Mouse (Mus musculus): ENCODE measurements around the gene Slc38a4. TPM values are rescaled to one million over a fixed set of nuclear protein-coding genes. Genes with fewer than 3 reads are reported as not detected.

Slc38a4 gene
- polyA plus RNA-seq, 1 experiment from 2014 or later, result 68.3 TPM

DNA sequence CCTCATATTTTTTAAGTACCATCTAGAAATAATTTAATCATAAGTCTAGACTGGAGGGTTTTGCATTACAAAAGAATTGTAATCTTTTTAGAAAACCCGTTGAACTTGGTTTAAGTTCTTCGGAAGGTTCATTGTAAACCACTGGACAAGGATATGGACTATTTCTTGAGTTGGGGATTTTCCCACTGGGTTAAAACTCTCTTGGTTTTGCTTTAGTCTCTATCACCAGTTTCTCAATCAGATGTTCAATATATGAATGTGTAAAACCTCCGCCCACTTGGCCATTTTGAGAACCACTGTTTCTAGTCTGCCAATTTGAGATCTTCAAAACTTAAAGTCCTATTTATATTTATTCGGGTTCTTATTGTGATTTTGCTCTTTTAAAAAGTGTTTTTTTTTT, 25.6 kb downstream of the Slc38a4 start:
- Histone ChIP-seq H3K9ac (ENCODE audit: low read length) (no peak overlapping the region), H3K4me1 (replicated peaks; ENCODE audit: control insufficient read depth, insufficient read depth, low read length) (peaks cover 6% of the 10 kb centered on the region), H3K36me3 (ENCODE audit: control insufficient read depth, insufficient read depth, low read length) (no peaks in the 10 kb centered on the region), H3K9me3 (ENCODE audit: control insufficient read depth, low read length) (no peaks in the 10 kb centered on the region), H3K4me3 (ENCODE audit: low read depth, low read length) (no peak overlapping the region), H3K27me3 (replicated peaks; ENCODE audit: control insufficient read depth, insufficient read depth, low read length) (no peaks in the 10 kb centered on the region), H3K4me2 (ENCODE audit: low read length) (no peak overlapping the region), H3K27ac (ENCODE audit: low read depth) (no peak overlapping the region)
- DNase-seq (ENCODE audit: low spot score) (no peak), ATAC-seq (replicated peaks; ENCODE audit: low FRiP score, low TSS enrichment, low read depth) (no peak)
- 89% methylated on average over 4 of the region's 4 CpGs for WGBS

GRCm38 (mm10) chr15:97029064-97029791, 26.5 kb downstream of the Slc38a4 start:
- no peak overlapping the region for H3K27ac ChIP-seq (ENCODE audit: low read depth)
- peaks cover 6% of the 10 kb centered on the region for H3K4me1 ChIP-seq (replicated peaks; ENCODE audit: control insufficient read depth, insufficient read depth, low read length)
- no peak overlapping the region for H3K4me2 ChIP-seq (ENCODE audit: low read length)
- no peak overlapping the region for H3K9ac ChIP-seq (ENCODE audit: low read length)
- no peaks in the 10 kb centered on the region for H3K9me3 ChIP-seq (ENCODE audit: control insufficient read depth, low read length)
- H3K27me3 ChIP-seq (replicated peaks; ENCODE audit: control insufficient read depth, insufficient read depth, low read length), result no peaks in the 10 kb centered on the region
- DNase-seq (ENCODE audit: low spot score) (no peak), ATAC-seq (replicated peaks; ENCODE audit: low FRiP score, low TSS enrichment, low read depth) (no peak)
- H3K36me3 ChIP-seq (ENCODE audit: control insufficient read depth, insufficient read depth, low read length), result no peaks in the 10 kb centered on the region
- H3K4me3 ChIP-seq (ENCODE audit: low read depth, low read length), result no peak overlapping the region
- 85% methylated on average over 9 of the region's 9 CpGs for WGBS

GRCm38 (mm10) chr15:97028651-97029050, 27.1 kb downstream of the Slc38a4 start:
- no peak for DNase-seq (ENCODE audit: low spot score)
- Histone ChIP-seq H3K9me3 (ENCODE audit: control insufficient read depth, low read length) (no peaks in the 10 kb centered on the region), H3K9ac (ENCODE audit: low read length) (no peak overlapping the region), H3K4me2 (ENCODE audit: low read length) (no peak overlapping the region), H3K27ac (ENCODE audit: low read depth) (no peak overlapping the region), H3K36me3 (ENCODE audit: control insufficient read depth, insufficient read depth, low read length) (no peaks in the 10 kb centered on the region), H3K4me1 (replicated peaks; ENCODE audit: control insufficient read depth, insufficient read depth, low read length) (peaks cover 4% of the 10 kb centered on the region), H3K4me3 (ENCODE audit: low read depth, low read length) (no peak overlapping the region), H3K27me3 (replicated peaks; ENCODE audit: control insufficient read depth, insufficient read depth, low read length) (no peaks in the 10 kb centered on the region)
- 64% methylated on average over 11 of the region's 11 CpGs for whole genome bisulfite sequencing
- ATAC-seq (replicated peaks; ENCODE audit: low FRiP score, low TSS enrichment, low read depth), result no peak

DNA sequence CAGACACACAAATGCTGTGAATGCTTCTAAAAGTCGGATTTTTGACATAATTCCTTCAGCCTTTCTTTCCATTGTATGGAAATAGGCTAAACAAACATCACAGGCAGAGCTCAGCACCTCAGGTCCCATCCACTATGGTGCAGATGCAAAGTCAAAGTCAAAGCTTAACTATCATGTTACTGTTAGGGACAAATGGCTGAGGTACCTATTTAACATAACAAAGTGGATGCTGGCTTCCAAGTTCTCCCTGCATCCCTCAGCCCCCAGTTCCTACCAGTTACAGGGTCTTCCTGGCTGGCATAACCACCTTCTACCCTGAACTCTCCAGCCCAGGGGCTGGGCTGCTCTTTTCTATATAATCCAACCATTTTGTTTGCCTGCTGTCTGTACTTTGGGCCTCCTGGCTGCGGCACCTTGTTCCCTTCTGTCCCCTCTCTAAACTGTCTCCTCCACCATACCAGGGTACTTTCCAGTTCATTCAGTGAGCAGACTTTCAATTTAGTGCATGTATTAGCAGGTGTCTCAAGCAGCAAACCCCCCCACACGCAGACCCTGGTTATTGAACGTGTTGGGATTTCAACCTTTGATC, 27.6 kb downstream of the Slc38a4 start:
- WGBS, result 37% methylated on average over 4 of the region's 4 CpGs
- H3K4me2 ChIP-seq (ENCODE audit: low read length), result no peak overlapping the region

GRCm38 (mm10) chr15:97026670-97027069, 29.1 kb downstream of the Slc38a4 start:
- Histone ChIP-seq H3K9me3 (ENCODE audit: control insufficient read depth, low read length) (no peaks in the 10 kb centered on the region), H3K9ac (ENCODE audit: low read length) (no peak overlapping the region), H3K4me2 (ENCODE audit: low read length) (no peak overlapping the region), H3K4me1 (replicated peaks; ENCODE audit: control insufficient read depth, insufficient read depth, low read length) (no peaks in the 10 kb centered on the region), H3K27me3 (replicated peaks; ENCODE audit: control insufficient read depth, insufficient read depth, low read length) (no peaks in the 10 kb centered on the region), H3K4me3 (ENCODE audit: low read depth, low read length) (no peak overlapping the region), H3K27ac (ENCODE audit: low read depth) (no peak overlapping the region), H3K36me3 (ENCODE audit: control insufficient read depth, insufficient read depth, low read length) (no peaks in the 10 kb centered on the region)
- whole genome bisulfite sequencing, result 50% methylated on average over 6 of the region's 6 CpGs
- no peak for DNase-seq (ENCODE audit: low spot score)
- ATAC-seq (replicated peaks; ENCODE audit: low FRiP score, low TSS enrichment, low read depth), result no peak

More for the DNA sequence above, 27.6 kb downstream of the Slc38a4 start:
- Histone ChIP-seq H3K36me3 (ENCODE audit: control insufficient read depth, insufficient read depth, low read length) (no peaks in the 10 kb centered on the region), H3K4me1 (replicated peaks; ENCODE audit: control insufficient read depth, insufficient read depth, low read length) (no peaks in the 10 kb centered on the region), H3K4me3 (ENCODE audit: low read depth, low read length) (no peak overlapping the region), H3K9ac (ENCODE audit: low read length) (no peak overlapping the region), H3K27ac (ENCODE audit: low read depth) (no peak overlapping the region), H3K27me3 (replicated peaks; ENCODE audit: control insufficient read depth, insufficient read depth, low read length) (no peaks in the 10 kb centered on the region), H3K9me3 (ENCODE audit: control insufficient read depth, low read length) (no peaks in the 10 kb centered on the region)
- no peak for ATAC-seq (replicated peaks; ENCODE audit: low FRiP score, low TSS enrichment, low read depth)
- DNase-seq (ENCODE audit: low spot score), result no peak

DNA sequence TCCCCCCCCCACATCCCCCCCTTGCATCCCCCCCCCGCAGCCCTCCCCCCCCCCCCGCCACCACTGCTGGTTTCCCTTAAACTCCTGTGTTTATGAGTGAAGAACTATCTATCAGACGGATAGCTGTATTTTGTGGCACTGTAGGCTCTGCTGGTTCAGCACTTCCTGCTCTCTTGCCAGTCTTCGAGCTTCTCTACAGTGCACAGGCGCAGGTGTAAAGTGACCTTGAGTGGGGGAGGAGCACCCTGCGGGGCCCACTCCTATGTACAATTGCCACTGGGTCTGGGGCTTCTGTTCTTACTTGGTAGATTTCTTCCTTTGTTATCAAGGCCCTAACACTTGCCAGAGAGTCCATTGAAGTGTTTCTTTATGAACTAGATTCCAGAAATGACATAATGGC, 33.0 kb downstream of the Slc38a4 start:
- H3K4me3 ChIP-seq (ENCODE audit: low read depth, low read length), result no peak overlapping the region
- no peak overlapping the region for H3K27ac ChIP-seq (ENCODE audit: low read depth)
- WGBS, result 48% methylated on average over 4 of the region's 6 CpGs
- H3K9me3 ChIP-seq (ENCODE audit: control insufficient read depth, low read length), result no peaks in the 10 kb centered on the region
- H3K4me2 ChIP-seq (ENCODE audit: low read length), result no peak overlapping the region
- no peaks in the 10 kb centered on the region for H3K4me1 ChIP-seq (replicated peaks; ENCODE audit: control insufficient read depth, insufficient read depth, low read length)
- H3K27me3 ChIP-seq (replicated peaks; ENCODE audit: control insufficient read depth, insufficient read depth, low read length), result no peaks in the 10 kb centered on the region
- no peaks in the 10 kb centered on the region for H3K36me3 ChIP-seq (ENCODE audit: control insufficient read depth, insufficient read depth, low read length)
- no peak for ATAC-seq (replicated peaks; ENCODE audit: low FRiP score, low TSS enrichment, low read depth)
- no peak overlapping the region for H3K9ac ChIP-seq (ENCODE audit: low read length)
- no peak for DNase-seq (ENCODE audit: low spot score)

DNA sequence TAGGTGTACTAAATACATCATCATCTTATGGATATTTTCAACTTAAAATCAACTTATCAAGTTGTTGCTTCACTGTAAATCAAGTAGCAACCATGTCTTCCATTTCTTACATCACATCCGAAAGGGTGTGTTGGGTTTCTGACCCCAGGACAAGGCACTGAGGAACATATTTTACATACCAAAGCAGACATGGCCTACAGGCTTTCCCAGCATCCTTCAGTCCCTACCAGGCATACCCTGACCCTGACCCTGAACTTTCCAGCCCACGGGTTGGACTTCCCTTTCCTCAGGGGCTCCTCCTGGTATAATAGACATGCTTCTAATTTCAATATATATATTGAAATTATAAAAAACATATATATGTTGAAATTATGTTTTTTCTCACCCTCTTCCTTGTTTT, 33.5 kb downstream of the Slc38a4 start:
- no peak overlapping the region for H3K9ac ChIP-seq (ENCODE audit: low read length)
- H3K4me3 ChIP-seq (ENCODE audit: low read depth, low read length), result no peak overlapping the region
- DNase-seq (ENCODE audit: low spot score) (no peak), ATAC-seq (replicated peaks; ENCODE audit: low FRiP score, low TSS enrichment, low read depth) (no peak)
- H3K36me3 ChIP-seq (ENCODE audit: control insufficient read depth, insufficient read depth, low read length), result no peaks in the 10 kb centered on the region
- no peaks in the 10 kb centered on the region for H3K9me3 ChIP-seq (ENCODE audit: control insufficient read depth, low read length)
- no peaks in the 10 kb centered on the region for H3K27me3 ChIP-seq (replicated peaks; ENCODE audit: control insufficient read depth, insufficient read depth, low read length)
- no peaks in the 10 kb centered on the region for H3K4me1 ChIP-seq (replicated peaks; ENCODE audit: control insufficient read depth, insufficient read depth, low read length)
- WGBS, result 85% methylated on average over 2 of the region's 2 CpGs
- no peak overlapping the region for H3K4me2 ChIP-seq (ENCODE audit: low read length)
- H3K27ac ChIP-seq (ENCODE audit: low read depth), result no peak overlapping the region

GRCm38 (mm10) chr15:97020221-97020620, 35.5 kb downstream of the Slc38a4 start:
- WGBS, result 80% methylated on average over 6 of the region's 6 CpGs
- H3K36me3 ChIP-seq (ENCODE audit: control insufficient read depth, insufficient read depth, low read length), result peaks cover 4% of the 10 kb centered on the region; the same call in 1 of the 2 replicates
- no peaks in the 10 kb centered on the region for H3K9me3 ChIP-seq (ENCODE audit: control insufficient read depth, low read length)
- no peak overlapping the region for H3K4me3 ChIP-seq (ENCODE audit: low read depth, low read length)
- no peak for ATAC-seq (replicated peaks; ENCODE audit: low FRiP score, low TSS enrichment, low read depth)
- no peak overlapping the region for H3K4me2 ChIP-seq (ENCODE audit: low read length)
- no peaks in the 10 kb centered on the region for H3K4me1 ChIP-seq (replicated peaks; ENCODE audit: control insufficient read depth, insufficient read depth, low read length)
- no peak for DNase-seq (ENCODE audit: low spot score)
- H3K27ac ChIP-seq (ENCODE audit: low read depth), result no peak overlapping the region
- H3K9ac ChIP-seq (ENCODE audit: low read length), result no peak overlapping the region
- H3K27me3 ChIP-seq (replicated peaks; ENCODE audit: control insufficient read depth, insufficient read depth, low read length), result no peaks in the 10 kb centered on the region

DNA sequence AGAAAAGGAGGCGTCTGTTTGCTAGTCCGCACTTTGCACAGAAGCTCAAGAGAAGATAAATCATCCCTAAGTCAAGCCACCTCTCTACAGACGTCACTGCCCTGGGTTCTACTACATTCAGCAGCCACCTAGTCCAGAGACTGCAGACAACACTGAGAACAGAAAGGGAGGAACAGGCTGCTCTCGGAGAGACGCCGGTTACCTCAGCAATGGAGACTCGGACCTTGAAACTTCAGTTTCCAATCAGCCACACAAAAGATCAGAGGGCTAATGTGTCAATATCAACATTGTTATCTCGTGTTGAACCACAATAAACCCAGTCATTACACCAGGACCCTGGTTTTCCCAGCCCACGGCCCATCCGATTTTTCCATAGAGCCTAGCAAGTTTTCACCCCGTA, 36.4 kb downstream of the Slc38a4 start:
- DNase-seq (ENCODE audit: low spot score), result no peak
- WGBS, result 64% methylated on average over 11 of the region's 11 CpGs
- no peak for ATAC-seq (replicated peaks; ENCODE audit: low FRiP score, low TSS enrichment, low read depth)
- Histone ChIP-seq H3K9ac (ENCODE audit: low read length) (no peak overlapping the region), H3K27ac (ENCODE audit: low read depth) (peak overlapping the region; percentile 7; the same call in 1 of the 2 replicates), H3K4me1 (replicated peaks; ENCODE audit: control insufficient read depth, insufficient read depth, low read length) (no peaks in the 10 kb centered on the region), H3K4me3 (ENCODE audit: low read depth, low read length) (no peak overlapping the region; the same call in 1 of the 2 replicates), H3K27me3 (replicated peaks; ENCODE audit: control insufficient read depth, insufficient read depth, low read length) (no peaks in the 10 kb centered on the region), H3K36me3 (ENCODE audit: control insufficient read depth, insufficient read depth, low read length) (peaks cover 9% of the 10 kb centered on the region; the same call in 1 of the 2 replicates), H3K9me3 (ENCODE audit: control insufficient read depth, low read length) (no peaks in the 10 kb centered on the region), H3K4me2 (ENCODE audit: low read length) (peak overlapping the region; percentile 31; the same call in 1 of the 2 replicates)

All from intestine, embryonic 14.5 days (tissue).